Mouse (Mus musculus) embryonic stem cell, embryonic (primary cell): ENCODE measurements around the gene Wasf3.

Experiments used
- CTCF ChIA-PET, 4 experiments: fragments of 300-600 bp in 2 of 4; fragments of 350-600 bp in 2 of 4; sonication (Branson Sonifier 250); formaldehyde crosslinking; loops; one replicate each; lab custom pipeline; 2022; ENCODE audit warnings: inconsistent platforms in 2 of 4; lab: Charles Lee
- POLR2A ChIA-PET, 4 experiments: fragments of 300-600 bp in 2 of 4; fragments of 350-600 bp in 2 of 4; sonication (Branson Sonifier 250); formaldehyde crosslinking; loops; one replicate each; lab custom pipeline; 2022; ENCODE audit warnings: antibody characterized with exemption in 4 of 4, inconsistent platforms in 1 of 4; lab: Charles Lee

Gene Wasf3

DNA sequence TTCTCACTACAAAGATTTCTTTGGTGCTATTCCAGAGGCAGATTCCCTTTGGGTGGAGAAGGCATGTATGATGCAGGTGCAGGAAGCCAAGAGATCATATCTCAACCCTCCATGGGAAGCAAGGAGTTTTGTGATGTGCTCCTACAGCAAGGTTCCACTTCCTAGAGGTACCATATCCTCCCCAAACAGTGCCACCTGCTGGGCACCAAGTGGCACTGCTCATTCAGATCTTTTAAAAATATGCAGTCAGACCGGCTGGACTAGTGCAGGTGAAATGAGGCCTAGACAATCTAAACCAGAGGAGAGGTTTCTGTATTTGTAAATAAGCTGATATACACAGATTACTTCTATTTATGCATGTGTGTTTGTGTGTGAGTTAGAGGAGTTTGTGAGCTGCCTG is 35.3 kb downstream of the Wasf3 start:
- ChIA-PET POLR2A (interaction anchor here in 2 of 4 experiments (1.1 to 3.1 kb wide), 2 partner anchors 10 to 11 kb away, joined by 4 to 11 read pairs; no protein-coding TSS in a partner anchor), CTCF (interaction anchor here in 1 of 4 experiments (1.1 to 1.2 kb wide), 3 partner anchors 11 to 36 kb away, joined by 4 read pairs; no protein-coding TSS in a partner anchor)

DNA sequence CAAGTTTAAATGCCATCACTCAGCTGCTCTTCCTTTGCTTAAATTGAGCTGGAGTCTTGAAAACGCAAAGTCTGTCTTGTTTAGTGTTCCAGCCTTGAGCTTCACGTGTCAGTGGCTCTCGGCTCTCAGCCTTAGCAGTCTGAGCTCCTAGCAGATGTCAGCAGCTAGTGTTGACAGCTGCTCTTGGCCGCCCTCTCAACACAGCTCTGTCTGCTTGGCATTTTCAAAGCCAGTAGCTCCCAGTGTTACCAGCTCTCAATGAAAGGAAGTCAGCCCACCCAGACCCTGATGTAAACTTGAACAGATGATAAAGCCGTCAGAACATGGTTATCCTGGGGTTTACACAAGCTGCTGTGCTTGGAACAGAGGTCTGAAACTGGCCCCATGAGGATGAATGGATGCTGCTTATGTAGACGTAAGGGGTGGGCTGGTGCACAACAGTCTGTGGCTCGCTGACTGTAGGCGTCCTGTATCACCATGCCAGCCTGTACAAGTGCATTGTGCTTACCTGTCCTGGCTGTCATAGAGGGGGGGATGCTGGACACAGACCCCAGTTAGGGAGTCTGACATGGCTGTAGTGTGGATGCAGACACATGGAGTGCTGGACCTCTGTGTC is 40.0 kb downstream of the Wasf3 start:
- CTCF ChIA-PET = no interaction called here
- POLR2A ChIA-PET = interaction anchor here in 3 of 4 experiments (0.6 to 1.1 kb wide), 3 partner anchors 11 to 40 kb away, joined by 3 to 5 read pairs (median 3); partner anchors contain the start of gene Wasf3 (in 1 of the 3)

DNA sequence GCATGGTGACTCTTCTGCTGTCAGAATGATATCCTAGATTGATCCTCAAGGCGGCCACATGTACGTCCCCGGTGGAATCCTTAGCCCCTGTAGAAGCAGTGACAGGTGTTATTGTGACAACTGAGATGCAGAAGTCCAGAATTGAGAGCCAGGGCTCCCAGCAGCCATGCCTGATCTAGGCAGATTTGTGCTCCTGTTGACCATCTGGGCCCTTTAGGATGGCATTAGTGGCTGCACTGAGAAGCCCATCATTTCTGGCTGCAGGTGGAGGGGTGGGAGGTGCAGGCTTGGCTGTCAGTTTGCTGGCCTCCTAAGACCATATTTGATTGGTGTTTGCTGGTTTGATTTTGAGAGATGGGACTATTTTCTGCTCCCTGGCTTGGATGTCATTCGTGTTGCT is 40.9 kb downstream of the Wasf3 start:
- POLR2A ChIA-PET = interaction anchor here in 1 of 4 experiments (0.7 kb wide), 1 partner anchor 251 kb away, joined by 3 read pairs; no protein-coding TSS in a partner anchor
- CTCF ChIA-PET = interaction anchor here in 1 of 4 experiments (0.6 kb wide), 1 partner anchor 11 kb away, joined by 3 read pairs; no protein-coding TSS in a partner anchor

DNA sequence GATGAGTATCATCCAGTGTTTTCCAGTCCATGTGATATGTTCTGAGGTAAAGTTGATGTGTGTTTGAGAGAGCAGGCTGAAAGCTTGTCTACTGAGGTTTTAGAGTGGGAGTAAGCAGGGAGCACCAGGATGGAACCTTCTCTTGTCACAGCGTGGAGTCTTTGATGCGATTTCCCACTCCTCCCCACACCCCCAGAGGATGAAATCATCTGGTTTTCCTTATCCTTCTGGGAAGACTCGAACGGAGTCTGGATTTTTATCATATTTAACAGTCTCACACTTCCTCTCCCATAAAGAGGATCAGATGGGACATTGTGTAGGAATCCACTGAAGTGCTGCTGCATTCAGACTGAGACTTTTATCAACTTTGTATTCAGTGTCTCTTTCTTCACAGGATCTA is 43.3 kb downstream of the Wasf3 start:
- ChIA-PET POLR2A (no interaction called here), CTCF (interaction anchor here in 1 of 4 experiments (0.6 kb wide), 1 partner anchor 150 kb away, joined by 6 read pairs; no protein-coding TSS in a partner anchor)

DNA sequence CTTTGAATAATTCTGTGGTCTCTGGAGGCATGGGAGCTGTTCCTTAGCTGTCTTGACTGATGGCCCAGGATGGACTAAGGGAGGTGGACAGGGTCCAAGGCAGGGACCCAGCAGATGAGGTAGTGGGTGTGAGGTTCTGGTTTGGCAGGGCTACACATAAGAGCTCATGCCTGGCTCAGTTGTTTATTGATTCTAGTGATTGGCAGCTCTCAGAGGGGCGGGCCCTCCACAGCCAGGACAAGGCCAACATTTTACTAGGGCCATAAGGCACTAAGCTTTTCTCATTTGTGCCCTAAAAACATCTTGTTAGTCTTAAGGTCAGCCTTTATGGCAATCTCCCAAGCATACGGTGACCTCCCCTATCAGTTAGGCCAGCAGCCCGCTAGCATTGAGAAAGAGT is 47.0 kb downstream of the Wasf3 start:
- CTCF ChIA-PET = interaction anchor here in 1 of 4 experiments (1.0 kb wide), 1 partner anchor 46 kb away, joined by 3 read pairs; no protein-coding TSS in a partner anchor
- POLR2A ChIA-PET = interaction anchor here in 2 of 4 experiments (0.5 to 1.0 kb wide), 4 partner anchors 22 to 162 kb away, joined by 3 read pairs; no protein-coding TSS in a partner anchor

DNA sequence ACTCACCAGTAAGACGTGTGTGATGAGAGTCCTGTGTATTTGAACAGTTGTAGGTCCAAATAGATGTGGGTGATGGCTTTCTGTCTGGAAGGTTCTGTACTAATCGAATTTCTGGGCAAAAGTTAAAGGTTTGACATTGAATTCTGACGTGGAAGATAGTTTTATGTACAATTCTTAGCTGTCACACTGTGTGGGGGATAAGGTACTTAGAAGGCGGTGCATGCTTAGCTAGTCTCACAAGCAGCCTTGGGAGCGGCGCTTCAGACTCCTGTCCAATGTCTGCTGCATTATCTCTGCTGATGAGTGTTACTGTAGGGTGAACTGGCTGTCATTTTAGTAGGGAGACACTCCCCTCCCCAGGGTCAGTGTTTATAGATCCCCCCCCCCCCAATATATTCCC is 47.7 kb downstream of the Wasf3 start:
- POLR2A ChIA-PET = interaction anchor here in 3 of 4 experiments (0.7 to 1.0 kb wide), 4 partner anchors 22 to 205 kb away, joined by 3 to 6 read pairs (median 3); no protein-coding TSS in a partner anchor
- CTCF ChIA-PET = interaction anchor here in 1 of 4 experiments (1.0 kb wide), 1 partner anchor 46 kb away, joined by 3 read pairs; no protein-coding TSS in a partner anchor

DNA sequence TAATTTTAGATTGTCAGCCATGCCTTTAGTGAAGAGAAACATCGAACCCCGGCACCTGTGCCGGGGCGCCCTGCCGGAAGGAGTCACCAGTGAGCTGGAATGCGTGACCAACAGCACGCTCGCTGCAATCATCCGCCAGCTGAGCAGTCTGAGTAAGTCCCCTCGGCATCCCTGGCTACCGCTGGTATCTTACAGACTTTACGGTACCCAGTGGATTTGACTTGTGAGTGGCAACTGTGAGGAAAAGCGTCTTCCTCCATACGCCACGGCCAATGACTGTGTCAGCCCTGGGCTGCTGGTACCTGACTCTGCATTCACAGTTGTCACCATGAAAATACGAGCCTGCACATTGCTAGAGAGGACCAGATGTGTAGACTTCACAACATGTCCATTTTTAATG is 50.5 kb downstream of the Wasf3 start:
- ChIA-PET CTCF (interaction anchor here in 2 of 4 experiments (1.0 to 1.3 kb wide), 2 partner anchors 39 to 1201 kb away, joined by 3 read pairs; no protein-coding TSS in a partner anchor), POLR2A (no interaction called here)

DNA sequence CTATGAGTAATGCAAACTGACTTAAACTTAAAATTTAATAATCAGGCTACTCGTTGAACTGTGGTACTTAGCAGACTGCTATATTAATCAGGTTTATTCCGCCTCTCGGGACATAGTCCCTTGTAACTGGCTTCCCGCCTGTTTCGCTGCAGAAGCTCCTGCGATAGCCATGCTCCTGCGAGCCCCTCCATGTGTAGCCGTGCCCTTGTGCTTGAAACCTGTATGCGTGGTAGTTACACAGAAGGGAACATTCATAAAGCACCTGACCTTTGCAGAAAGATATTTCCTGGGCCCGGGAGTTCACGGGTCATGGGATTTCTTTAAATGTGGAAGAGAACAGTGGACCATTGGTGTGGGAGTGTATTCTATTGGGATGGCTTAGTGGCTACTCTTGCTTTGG is 52.0 kb downstream of the Wasf3 start:
- CTCF ChIA-PET = interaction anchor here in 1 of 4 experiments (0.5 kb wide), 1 partner anchor 11 kb away, joined by 3 read pairs; no protein-coding TSS in a partner anchor

DNA sequence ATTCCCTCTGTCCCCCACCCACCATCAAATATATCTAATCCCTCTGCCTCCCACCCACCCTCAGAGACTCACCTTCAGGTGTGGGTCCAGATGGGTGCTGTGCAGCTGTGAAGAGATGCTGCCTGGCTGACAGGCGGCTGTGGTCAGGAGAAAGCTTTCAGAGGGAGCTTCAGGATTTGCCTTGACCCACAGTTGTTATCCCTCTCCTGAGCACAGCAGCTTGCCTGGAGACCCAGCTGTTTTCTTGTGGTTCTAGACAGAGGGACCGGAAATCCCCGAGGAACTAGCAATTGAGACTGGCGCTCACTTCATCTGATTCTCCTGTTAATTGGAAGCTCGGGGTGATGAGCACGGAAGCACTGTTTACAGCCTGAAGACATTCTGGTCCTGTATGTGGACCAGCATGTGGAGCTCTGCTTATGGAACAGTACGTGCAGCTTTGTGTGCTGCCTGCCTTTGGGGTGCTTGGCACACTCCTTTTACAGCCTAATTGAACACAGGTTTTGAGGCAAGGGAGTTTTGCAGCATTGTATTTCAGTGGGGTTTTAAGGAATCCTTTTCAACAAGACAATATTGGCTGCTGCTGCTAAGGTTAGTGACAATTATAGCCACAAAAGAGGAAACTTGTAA is 54.5 kb downstream of the Wasf3 start:
- ChIA-PET CTCF (interaction anchor here in 2 of 4 experiments (0.6 to 1.0 kb wide), 2 partner anchors 19 to 62 kb away, joined by 3 to 4 read pairs; no protein-coding TSS in a partner anchor), POLR2A (no interaction called here)

More for the DNA sequence above, 52.0 kb downstream of the Wasf3 start:
- POLR2A ChIA-PET = no interaction called here

DNA sequence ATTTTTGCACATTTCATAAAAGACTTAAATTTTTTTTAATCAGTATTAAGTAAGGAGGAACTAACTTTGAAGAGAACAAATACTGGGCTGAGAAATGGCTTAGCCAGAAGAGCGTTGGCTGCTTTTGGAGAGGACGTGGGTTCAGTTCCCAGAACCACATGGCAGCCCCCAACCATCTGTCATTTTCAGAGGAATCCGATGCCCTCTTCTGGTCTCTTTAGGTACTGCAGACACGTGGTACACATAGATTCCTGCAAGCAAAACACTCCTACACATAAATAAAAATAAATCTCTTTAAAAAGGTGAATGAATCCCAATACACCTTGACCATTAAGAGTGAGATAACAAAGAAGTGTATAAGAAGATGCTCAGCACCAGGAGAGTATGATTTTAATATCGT is 55.5 kb downstream of the Wasf3 start:
- POLR2A ChIA-PET = no interaction called here
- CTCF ChIA-PET = no interaction called here

DNA sequence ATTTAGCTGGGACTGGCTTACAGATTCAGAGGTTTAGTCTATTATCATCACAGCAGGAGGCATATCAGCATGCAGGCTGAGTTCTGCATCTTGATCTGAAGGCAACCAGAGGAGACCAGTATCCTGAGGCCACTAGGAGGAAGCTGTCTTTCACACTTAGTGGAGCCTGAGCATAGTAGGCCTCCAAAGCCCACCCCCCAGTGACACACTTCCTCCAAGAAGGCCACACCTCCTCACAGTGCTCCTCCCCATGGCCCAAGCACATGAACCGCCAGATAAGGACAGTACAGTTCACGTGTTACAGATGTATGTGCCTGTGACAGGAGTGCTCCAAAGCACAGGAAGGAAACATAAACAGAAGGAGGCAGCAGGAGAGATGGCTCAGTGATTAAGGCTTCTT is 58.0 kb downstream of the Wasf3 start:
- POLR2A ChIA-PET = no interaction called here
- CTCF ChIA-PET = interaction anchor here in 1 of 4 experiments (0.6 kb wide), 1 partner anchor 466 kb away, joined by 3 read pairs; no protein-coding TSS in a partner anchor

DNA sequence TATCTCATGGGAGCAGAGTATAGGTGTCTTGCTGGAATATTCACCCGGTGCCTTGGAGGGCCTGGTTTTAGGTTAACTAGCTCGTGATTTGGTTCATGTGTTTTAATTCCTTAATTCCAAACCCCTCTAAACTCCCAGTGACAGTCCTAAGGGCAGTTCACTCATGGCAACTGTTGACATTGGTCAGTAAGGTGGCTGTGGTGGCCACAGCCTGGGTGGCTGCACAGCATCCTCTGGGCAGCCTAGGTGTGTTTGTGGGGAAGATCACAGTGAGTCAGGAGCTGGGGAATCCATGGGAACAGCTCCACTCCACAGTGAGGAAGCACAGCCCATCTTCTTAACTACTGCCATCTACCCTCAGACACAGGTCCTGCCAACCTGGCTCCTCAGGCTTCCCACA is 61.8 kb downstream of the Wasf3 start:
- POLR2A ChIA-PET = interaction anchor here in 2 of 4 experiments (0.7 to 1.0 kb wide), 2 partner anchors 11 to 48 kb away, joined by 3 to 4 read pairs; no protein-coding TSS in a partner anchor
- CTCF ChIA-PET = no interaction called here

DNA sequence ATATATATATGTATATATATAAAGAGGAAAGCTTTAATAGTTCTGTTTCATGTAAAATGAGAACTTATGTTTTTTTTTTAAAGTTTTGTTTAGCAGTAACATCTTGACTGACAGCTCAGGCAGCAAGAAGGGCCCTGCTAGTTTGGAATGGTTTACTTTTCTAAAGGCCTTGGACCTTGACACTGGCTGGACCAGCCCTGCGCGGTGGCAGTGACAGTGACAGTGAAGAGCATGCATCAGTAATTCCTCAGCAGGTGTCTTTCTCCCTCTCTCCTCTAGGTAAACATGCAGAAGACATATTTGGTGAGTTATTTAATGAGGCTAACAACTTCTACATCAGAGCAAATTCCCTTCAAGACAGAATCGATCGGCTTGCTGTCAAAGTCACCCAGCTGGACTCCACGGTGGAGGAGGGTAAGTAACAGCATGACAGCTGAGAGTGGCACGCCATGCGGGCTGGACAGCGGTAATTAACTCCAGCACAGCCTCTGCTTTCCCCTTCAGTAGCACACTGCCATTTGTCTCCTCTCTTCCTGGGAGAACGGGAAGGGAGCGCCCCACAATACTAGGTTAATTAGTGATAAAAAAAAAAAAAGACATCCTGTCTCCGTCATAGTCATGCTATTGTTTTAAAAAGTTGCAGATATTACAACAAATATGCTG is 66.9 kb downstream of the Wasf3 start:
- ChIA-PET CTCF (no interaction called here), POLR2A (no interaction called here)

DNA sequence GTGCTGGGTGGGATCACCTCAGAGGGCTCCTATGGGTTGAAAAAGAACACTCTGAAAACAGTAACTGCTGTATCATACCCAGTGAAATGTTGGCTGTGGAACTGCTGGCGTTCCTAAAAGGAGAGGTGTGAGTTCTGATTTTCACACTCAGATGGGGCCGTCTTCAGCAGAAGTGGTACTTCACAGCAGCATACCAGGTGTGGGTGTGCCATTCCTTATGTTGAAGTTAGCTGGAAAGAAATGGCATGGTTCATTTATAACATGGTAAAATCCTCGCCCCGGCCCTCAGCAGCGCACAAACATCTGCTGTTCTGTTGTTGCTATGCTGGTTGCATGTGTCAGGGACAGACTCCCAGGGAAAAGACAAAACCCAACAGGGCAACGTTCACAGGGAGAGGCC is 68.8 kb downstream of the Wasf3 start:
- POLR2A ChIA-PET = no interaction called here
- CTCF ChIA-PET = no interaction called here

DNA sequence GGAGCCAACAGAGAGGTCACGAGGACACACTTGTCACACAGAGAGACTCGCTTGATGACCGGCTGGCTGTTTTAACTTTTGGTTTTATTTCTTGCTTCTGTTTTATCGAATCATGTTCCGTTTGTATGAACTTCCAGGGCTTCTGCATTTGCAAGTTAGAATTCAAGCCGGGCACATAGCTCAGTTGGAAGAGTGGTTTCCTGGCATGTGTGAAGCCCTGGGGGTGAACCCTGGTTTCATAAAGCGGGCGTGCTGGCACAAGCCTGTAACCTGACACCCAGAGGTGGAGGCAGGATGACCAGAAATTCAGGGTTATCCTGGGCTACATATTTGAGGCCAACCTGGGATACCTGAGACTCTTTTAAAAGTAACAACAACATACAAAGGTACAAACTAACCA is 76.8 kb downstream of the Wasf3 start:
- POLR2A ChIA-PET = interaction anchor here in 1 of 4 experiments (1.0 kb wide), 1 partner anchor 45 kb away, joined by 3 read pairs; no protein-coding TSS in a partner anchor
- CTCF ChIA-PET = no interaction called here

DNA sequence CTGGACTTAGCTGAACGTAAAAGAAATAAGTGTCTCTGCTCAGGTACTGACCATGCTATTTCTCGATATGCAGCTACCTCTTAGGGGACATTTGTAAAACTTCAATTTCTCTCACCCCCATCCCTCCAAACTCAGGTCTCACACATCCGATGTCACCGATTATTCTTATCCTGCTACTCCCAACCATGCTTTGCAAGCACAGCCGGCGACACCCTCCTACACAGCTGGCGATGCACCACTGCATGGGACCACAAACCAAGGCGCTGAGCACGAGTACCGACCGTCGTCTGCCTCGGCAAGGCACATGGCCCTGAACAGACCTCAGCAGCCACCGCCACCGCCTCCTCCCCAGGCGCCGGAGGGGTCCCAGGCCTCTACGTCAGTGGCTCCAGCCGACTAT is 81.9 kb downstream of the Wasf3 start:
- ChIA-PET CTCF (no interaction called here), POLR2A (no interaction called here)

DNA sequence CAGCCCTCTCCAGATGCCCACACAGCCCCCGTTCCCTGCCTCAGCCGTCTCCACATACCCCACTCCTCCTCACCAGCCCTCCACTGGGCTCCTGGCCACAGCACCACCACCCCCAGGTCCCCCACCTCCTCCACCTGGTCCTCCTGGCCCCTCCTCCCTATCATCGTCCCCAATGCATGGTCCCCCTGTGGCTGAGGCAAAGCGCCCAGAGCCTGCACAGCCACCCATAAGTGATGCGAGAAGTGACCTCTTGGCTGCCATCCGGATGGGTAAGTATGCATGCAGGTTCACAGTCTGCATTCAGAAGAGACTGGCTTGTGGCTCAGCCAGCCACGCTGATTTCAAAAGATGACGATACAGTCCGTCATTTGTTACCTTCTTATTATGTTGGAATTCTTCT is 83.5 kb downstream of the Wasf3 start:
- CTCF ChIA-PET = no interaction called here
- POLR2A ChIA-PET = no interaction called here

DNA sequence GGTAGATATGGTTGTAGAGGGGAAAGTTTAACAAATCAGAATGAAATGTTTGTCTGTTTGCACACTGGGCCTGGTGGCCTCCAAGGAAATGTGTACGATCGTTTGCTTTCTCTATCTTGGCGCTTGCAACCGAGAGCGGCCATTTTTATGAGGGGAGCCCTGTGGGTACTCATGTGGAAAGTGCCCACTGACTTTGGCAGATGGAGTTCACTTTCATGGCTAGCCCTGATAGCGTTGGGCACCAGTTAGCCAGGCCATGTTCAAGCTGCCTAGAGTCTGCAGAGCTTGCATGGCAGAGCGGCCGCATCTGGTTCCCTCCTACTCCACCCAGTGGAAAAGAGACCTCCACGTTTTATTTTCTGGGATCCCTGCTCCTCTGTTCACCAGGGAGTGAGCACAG is 86.0 kb downstream of the Wasf3 start:
- CTCF ChIA-PET = interaction anchor here in 1 of 4 experiments (0.5 kb wide), 1 partner anchor 197 kb away, joined by 3 read pairs; no protein-coding TSS in a partner anchor

DNA sequence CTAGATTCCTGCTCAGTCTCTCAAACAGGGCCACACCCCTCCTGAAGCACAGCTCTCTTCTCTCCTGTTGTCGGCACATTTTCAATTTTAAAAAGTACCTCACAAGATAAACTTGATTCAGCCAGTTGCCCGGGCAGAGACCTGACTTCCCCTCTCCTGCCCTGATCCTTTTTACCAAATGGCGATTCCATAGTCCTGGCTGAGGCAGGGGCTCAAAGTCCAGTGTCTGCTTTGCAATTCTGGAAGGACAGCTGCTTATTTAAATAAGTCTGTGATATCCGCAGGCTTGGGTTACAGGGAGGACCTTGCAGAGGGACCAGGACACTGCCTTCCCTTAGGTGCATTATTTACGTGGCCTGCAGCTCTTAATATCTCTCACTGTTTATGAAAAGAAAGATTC is 86.5 kb downstream of the Wasf3 start:
- CTCF ChIA-PET = interaction anchor here in 1 of 4 experiments (0.5 kb wide), 1 partner anchor 196 kb away, joined by 3 read pairs; no protein-coding TSS in a partner anchor
- POLR2A ChIA-PET = no interaction called here

More for the DNA sequence above, 86.0 kb downstream of the Wasf3 start:
- POLR2A ChIA-PET = interaction anchor here in 1 of 4 experiments (0.6 kb wide), 1 partner anchor 542 kb away, joined by 3 read pairs; no protein-coding TSS in a partner anchor
